Mouse (Mus musculus): ENCODE data around the gene Bend3. TPM values are rescaled to one million over a fixed set of nuclear protein-coding genes. Genes with fewer than 3 reads are reported as not detected.

The Bend3 gene
- 0.39 and 0.93 TPM in 2 replicates for polyA plus RNA-seq (2021; fragmentation: Nextera tagmentation)
- long read RNA-seq, experiment 1, partial matches to known transcripts, result 0 of 1 reads
- long read RNA-seq, experiment 1, other reads (novel, unspliced or antisense), result 1 of 1 reads
- long read RNA-seq, experiment 2, result 0 reads

GRCm38 (mm10) chr10:43478751-43479435 is at the start of gene Bend3:
Bend3 (plus strand) TSS chr10:43478831.

GRCm38 (mm10) chr10:43523931-43524330 is 45.3 kb downstream of the Bend3 start, which contains the start of gene Gm9803:
Gm9803 (plus strand) TSS chr10:43524084.

GRCm38 (mm10) chr10:43540442-43541152 is 62.0 kb downstream of the Bend3 start, which contains the start of gene 1700021F05Rik:
1700021F05Rik (minus strand) TSS chr10:43540994.

Other genes with a start within 250 kb of the Bend3 start
- 9.6 and 14.5 TPM in 2 replicates for gene Gm9803, start 45.3 kb downstream of the Bend3 start, polyA plus RNA-seq (2021; fragmentation: Nextera tagmentation)
- gene 1700021F05Rik, start 62.2 kb downstream of the Bend3 start, polyA plus RNA-seq (2021; fragmentation: Nextera tagmentation), result 77.7 and 80.2 TPM in 2 replicates
- gene Cd24a, start 99.5 kb downstream of the Bend3 start, polyA plus RNA-seq (2021; fragmentation: Nextera tagmentation), result 3.4 TPM in 2 replicates

Data from left cerebral cortex, adult 6 months (tissue).